Mouse (Mus musculus): ENCODE data around the gene Filip1l.

Filip1l gene

GRCm38 (mm10) chr16:57482264-57482663 is 129.4 kb downstream of the Filip1l start:
- DNase-seq (ENCODE audit: extremely low read depth, low read depth): no peak

- no peak for DNase-seq (ENCODE audit: extremely low read depth, low read depth)
These were observed 130.0 kb downstream of the Filip1l start for GRCm38 (mm10) chr16:57482911-57483310.

GRCm38 (mm10) chr16:57483503-57483902 is 130.6 kb downstream of the Filip1l start:
- DNase-seq (ENCODE audit: extremely low read depth, low read depth): no peak

GRCm38 (mm10) chr16:57484043-57484795 is 131.3 kb downstream of the Filip1l start:
- DNase-seq (ENCODE audit: extremely low read depth, low read depth): no peak

GRCm38 (mm10) chr16:57485265-57485664 is 132.4 kb downstream of the Filip1l start:
- no peak for DNase-seq (ENCODE audit: extremely low read depth, low read depth)

- no peak for DNase-seq (ENCODE audit: extremely low read depth, low read depth)
These were observed 133.4 kb downstream of the Filip1l start for GRCm38 (mm10) chr16:57486266-57486665.

- no peak for DNase-seq (ENCODE audit: extremely low read depth, low read depth)
These were observed 135.8 kb downstream of the Filip1l start for GRCm38 (mm10) chr16:57488661-57489060.

GRCm38 (mm10) chr16:57490691-57491090 is 137.8 kb downstream of the Filip1l start:
- DNase-seq (ENCODE audit: extremely low read depth, low read depth): no peak

GRCm38 (mm10) chr16:57491853-57492252 is 139.0 kb downstream of the Filip1l start:
- no peak for DNase-seq (ENCODE audit: extremely low read depth, low read depth)

GRCm38 (mm10) chr16:57495476-57496203 is 142.7 kb downstream of the Filip1l start:
- no peak for DNase-seq (ENCODE audit: extremely low read depth, low read depth)

GRCm38 (mm10) chr16:57496437-57497173 is 143.7 kb downstream of the Filip1l start:
- DNase-seq (ENCODE audit: extremely low read depth, low read depth): no peak

- DNase-seq (ENCODE audit: extremely low read depth, low read depth): no peak
These were observed 148.0 kb downstream of the Filip1l start for GRCm38 (mm10) chr16:57500851-57501250.

- no peak for DNase-seq (ENCODE audit: extremely low read depth, low read depth)
These were observed 149.3 kb downstream of the Filip1l start for GRCm38 (mm10) chr16:57502230-57502629.

GRCm38 (mm10) chr16:57502761-57503160 is 149.9 kb downstream of the Filip1l start:
- no peak for DNase-seq (ENCODE audit: extremely low read depth, low read depth)

GRCm38 (mm10) chr16:57504728-57505127 is 151.8 kb downstream of the Filip1l start:
- no peak for DNase-seq (ENCODE audit: extremely low read depth, low read depth)

- no peak for DNase-seq (ENCODE audit: extremely low read depth, low read depth)
These were observed 153.2 kb downstream of the Filip1l start for GRCm38 (mm10) chr16:57506133-57506532.

GRCm38 (mm10) chr16:57508351-57508750 is 155.5 kb downstream of the Filip1l start:
- DNase-seq (ENCODE audit: extremely low read depth, low read depth): no peak

- peak; percentile 36 for DNase-seq (ENCODE audit: extremely low read depth, low read depth)
These were observed 156.2 kb downstream of the Filip1l start for GRCm38 (mm10) chr16:57509099-57509498.

GRCm38 (mm10) chr16:57513562-57513961 is 160.7 kb downstream of the Filip1l start:
- no peak for DNase-seq (ENCODE audit: extremely low read depth, low read depth)

- no peak for DNase-seq (ENCODE audit: extremely low read depth, low read depth)
These were observed 161.5 kb downstream of the Filip1l start for GRCm38 (mm10) chr16:57514371-57514770.

- no peak for DNase-seq (ENCODE audit: extremely low read depth, low read depth)
These were observed 162.7 kb downstream of the Filip1l start for GRCm38 (mm10) chr16:57515636-57516035.

GRCm38 (mm10) chr16:57525046-57525445 is 172.2 kb downstream of the Filip1l start:
- DNase-seq (ENCODE audit: extremely low read depth, low read depth): no peak

Measured in MEL-GATA-1-ER (cell line).